Mouse (Mus musculus): ENCODE data around the gene Stbd1. TPM values are rescaled to one million over a fixed set of nuclear protein-coding genes. Genes with fewer than 3 reads are reported as not detected.

Gene Stbd1
- total RNA-seq (2021): 10 to 100 TPM; 16.8 to 18.6 TPM
- long read RNA-seq, experiment 1, transcript Stbd1-201 (2 exons, 1,985 nt): major isoform, 50 of 64 reads
- long read RNA-seq, experiment 1, partial matches to known transcripts: 0 of 64 reads
- long read RNA-seq, experiment 1, other reads (novel, unspliced or antisense): 14 of 64 reads
- long read RNA-seq, experiment 2, transcript Stbd1-201 (2 exons, 1,985 nt): major isoform, 10 of 19 reads
- long read RNA-seq, experiment 2, partial matches to known transcripts: 8 of 19 reads
- long read RNA-seq, experiment 2, other reads (novel, unspliced or antisense): 1 of 19 reads

DNA sequence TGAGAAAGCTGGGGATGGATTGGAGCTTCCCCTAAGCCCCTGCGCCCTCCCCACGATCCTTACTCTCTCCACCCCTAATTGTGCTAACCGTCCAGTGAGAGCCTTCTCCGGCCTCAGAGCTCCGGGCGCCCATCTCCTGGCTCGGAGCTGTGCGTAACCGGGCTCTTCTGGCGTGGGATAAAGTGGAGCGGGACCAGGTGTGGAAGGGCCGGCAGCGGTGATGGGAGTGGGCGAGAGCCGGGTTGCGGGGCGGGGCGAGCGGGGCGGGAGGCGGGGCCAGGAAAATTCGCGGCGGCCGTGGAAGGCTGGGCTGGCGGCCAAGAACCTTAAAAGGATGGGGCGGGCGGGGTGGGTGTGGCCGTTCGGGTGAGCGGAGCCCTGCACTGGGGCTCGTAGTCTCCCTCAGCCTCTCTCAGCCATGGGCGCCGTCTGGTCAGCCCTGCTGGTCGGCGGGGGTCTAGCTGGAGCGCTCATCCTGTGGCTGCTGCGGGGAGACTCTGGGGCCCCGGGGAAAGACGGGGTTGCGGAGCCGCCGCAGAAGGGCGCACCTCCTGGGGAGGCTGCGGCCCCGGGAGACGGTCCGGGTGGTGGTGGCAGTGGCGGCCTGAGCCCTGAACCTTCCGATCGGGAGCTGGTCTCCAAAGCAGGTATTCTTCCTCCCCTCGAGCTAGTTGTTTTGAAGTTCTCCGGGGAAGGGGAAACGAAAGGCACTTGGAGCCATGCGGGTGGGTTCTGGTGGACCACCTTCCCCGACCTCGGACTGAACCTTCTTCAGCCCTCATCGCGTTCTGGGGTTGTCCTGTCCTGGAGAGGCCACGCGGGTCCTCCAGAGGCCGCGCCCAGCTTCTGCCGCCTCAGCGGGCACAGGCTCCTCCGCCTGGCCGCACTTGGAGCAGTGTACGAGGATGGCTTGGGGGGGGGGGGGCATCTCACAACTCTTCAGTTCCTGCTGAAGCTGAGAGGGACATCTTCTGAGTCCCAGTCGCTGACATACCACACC lies at the start of gene Stbd1:
TSS of gene Stbd1 (plus strand) at position 351 of the 1,000 bp plus-strand sequence.
- DNase-seq: peak; percentile 82

DNA sequence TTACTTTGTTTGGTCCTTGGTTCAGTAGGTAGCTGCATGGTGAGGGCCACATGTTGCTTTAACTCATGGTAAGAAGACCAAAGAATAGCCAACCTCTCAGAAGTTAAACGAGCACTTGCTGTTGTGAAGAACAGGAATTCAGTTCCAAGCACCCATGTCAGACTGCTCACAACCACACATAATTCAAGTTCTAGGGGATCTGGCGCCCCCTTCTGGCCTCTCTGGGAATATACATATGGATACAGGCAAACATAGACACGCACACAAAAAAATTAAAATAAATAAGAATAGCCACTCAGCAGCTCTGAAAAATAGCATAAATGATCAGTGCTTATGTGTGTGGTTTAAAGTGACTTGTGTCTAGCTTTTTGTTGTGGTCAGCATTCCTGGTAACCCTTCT lies 48.9 kb upstream of the Stbd1 start:
- DNase-seq: no peak

DNA sequence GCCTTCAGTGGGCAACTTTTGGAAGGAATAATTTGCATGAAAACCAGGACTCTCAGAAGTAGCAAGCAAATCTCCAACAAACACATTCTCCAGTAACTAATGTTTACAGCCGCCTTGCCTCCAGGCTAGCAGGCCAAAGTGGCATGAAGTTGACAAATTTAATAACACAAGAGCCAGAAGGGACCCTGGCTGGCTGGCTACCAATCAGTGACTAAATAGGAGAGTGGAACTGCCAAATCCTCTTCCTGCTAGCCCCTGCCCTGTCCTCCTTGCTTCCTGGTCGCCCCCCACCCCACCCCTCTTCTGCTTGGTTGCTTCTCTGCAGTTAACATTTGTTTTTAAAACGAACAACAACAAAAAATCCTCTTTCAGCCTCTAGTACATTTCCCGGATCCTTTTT lies 48.4 kb upstream of the Stbd1 start:
- DNase-seq: no peak

DNA sequence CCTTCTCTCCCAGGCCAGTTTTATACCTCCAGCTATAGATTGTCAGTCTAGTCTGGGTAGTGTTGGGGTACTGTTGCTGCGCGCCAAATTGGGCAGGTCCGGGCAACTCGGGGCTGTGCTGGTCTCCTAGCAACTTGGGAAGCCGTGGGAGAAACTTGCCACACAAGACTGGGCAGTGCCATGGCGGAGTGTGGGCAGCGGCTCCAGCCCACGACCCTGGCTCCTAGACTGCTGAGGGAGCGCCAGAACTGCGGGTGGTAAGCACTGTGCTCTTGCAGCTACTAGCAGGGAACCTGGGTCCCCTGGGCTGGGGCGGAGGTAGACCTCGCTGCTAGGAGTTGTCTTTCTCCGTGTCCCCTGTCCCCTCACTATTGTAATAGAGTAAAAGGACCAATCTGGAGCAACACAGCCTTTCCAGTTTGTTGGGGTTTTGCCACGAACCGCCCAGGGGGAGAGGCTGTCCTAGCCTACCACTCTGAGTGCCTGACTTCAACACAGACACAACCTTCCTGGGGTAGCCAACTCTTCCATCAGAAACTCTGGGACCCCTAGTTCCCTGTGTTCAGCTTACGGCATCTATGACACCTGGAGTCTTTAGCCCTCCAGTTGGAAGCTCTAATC lies 47.8 kb upstream of the Stbd1 start, which contains the start of gene Fam47e:
TSS of gene Fam47e (plus strand) at position 179 of the 621 bp plus-strand sequence.
- no peak for DNase-seq

DNA sequence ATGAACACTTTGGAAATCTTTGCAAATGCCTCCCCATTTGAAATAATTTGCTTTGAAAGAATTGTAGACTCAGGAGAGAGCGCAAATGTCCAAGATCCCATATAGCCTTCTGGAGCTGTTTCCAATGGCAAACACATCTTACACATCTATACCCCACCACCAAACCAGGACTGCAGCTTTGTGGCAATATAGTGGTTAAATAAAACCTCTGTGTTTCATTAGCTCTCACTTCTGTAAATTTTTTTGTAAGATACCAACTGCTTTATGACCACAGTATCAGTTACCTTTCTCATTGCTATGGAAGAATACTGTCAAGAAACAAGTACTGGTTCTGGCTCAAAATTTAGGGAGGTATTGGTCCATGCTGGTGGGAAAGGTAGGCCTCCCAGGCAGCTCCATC lies 46.9 kb upstream of the Stbd1 start:
- no peak for DNase-seq

DNA sequence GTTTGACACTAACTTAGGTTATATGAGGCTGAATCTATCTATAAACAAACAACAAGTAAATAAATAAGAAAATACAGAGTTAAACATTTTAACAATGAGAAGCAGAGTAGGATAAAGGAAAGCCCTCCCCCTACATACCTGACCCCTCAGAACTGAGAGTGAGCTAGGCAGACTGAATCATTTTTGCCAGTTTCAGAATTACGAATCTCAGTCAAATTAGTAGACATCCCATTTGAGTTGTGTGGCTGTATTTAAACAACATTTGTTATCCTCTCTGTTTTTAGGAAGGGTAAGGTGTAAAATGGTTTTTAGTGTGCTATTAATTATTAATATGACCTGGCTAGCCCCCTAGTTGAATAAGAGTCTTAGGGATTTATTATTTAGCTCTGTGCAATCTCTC lies 45.3 kb upstream of the Stbd1 start:
- no peak for DNase-seq

DNA sequence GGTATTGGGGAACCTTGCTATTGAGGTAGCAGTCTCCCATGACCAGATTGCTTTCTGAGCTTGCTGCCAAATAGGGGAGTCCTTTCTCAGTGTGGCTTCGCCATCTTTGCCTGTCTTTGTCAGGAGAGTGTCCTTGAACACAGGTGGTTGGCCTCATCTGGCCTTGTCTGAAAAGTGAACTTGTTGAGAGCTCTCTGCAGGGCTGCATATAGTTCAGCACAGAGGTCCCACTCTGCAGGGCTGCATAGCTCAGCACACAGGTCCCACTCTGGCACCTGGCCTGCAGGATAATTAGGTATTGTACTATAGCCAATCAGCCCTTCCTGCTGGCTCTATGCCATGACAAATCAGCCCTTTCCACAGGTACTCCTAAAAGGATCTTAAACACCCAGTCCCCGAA lies 42.6 kb upstream of the Stbd1 start:
- DNase-seq: no peak

DNA sequence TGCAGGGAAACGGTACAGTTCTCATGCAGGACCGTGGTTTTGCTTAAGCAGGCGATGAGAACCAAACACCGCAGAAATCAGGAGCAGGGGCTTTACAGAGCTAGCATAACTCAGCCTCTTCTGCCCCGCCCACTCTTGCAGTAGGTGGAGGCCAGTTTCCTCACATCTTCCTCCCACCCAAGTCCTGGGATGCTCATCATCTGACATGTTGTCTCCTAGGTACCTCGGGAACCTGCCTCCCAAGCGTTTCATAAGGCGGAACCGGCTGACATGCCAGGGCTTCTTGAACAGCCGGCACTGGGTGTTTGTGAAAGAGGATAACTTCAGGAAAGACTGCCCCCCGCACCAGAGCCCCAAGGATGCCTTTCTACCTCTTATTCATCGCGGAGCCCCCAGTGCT lies 40.8 kb upstream of the Stbd1 start:
- DNase-seq: no peak

DNA sequence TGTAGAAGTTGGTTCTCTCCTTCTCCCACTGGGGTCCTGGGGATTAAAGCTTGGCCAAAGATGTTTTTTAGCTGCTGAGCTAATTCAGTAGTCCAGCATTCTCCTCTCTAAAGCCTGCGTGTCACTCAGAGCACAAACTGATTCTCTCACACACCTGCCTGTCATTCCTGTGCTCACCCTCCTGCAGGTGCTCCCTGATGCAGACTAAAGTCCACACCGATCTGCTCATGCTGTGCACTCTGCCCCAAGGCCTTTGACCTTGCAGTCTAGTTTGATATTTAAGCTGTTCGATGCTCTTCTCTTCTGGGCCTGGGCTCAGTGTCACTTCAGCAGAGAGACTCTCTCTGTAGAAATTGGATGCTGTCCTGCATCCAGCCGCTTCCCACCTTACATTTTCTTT lies 31.6 kb upstream of the Stbd1 start:
- DNase-seq: no peak

DNA sequence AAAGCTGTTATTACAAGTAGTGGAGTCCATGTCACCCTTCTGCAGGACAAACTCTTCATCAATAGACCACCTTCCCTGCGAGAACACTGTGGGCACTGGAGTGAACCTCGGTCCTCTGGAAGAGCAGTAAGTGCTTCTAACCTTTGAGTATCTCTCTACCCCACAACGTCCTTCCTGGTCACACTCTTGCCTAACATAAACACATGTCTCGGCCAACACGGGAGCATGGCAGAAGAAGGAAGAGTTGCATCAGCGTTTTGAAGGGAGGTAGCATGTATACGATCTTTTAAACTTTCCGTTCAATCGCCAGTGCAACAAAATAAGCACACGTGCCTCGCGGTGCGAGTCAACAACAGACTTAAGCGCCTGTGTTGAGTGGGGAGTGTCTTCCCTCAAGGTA lies 23.3 kb upstream of the Stbd1 start:
- no peak for DNase-seq

DNA sequence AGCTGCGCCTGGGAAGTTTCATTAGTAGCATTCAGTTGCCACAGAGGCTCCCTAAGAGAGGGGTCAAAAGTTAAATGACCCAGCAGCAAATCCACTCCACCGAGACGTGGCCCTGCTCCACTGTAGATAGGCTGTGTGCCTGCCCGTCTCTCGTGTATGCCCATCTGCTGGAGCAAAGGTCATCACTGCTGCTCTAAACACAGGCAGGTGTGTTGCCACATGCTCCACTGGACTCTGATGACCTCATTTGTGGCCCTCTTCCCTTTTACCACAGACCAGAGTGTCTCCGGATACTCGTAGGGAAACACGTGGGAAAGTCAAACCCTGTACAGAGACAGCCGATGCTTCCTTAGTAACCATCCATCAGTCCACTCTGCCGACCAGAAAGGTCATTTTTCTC lies 16.9 kb upstream of the Stbd1 start:
- no peak for DNase-seq

DNA sequence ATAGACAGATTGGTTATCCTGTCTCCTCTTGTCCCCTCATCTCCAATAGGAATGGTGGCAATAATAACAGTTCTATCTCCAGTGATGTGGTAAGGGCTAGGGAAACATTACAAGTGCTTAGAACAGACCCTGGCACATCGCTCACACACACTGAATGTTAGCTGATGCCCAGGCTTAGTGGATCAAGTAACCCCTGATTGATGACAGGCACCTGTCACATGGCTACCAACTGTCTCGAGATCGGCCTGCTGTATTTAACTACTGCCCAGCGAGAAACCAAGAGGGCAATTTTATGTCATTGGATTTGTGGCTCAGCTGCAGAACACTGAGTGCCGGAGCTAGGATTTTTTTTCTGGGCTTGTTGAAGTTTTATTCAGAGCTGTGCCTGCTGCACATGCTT lies 7.8 kb upstream of the Stbd1 start:
- DNase-seq: no peak

DNA sequence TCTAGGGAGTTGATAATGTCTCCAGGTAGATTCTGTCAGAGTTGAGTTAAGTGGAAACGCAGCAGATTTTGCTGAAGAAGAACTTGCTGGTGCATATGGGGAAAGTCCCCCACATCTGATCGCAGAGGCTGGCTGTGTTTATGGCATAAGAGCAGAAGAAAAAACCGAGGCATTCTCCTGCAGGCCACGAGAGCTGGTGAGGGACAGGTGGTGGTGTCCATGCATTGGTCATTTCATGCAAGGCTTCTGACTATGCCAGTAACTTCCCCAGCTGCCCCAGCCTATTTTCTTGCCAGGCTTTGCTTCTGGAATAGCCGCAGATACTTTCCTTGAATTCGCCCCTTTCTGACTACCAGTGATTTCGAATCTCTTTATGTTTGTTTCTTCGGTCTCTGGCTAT lies 6.0 kb upstream of the Stbd1 start:
- no peak for DNase-seq

DNA sequence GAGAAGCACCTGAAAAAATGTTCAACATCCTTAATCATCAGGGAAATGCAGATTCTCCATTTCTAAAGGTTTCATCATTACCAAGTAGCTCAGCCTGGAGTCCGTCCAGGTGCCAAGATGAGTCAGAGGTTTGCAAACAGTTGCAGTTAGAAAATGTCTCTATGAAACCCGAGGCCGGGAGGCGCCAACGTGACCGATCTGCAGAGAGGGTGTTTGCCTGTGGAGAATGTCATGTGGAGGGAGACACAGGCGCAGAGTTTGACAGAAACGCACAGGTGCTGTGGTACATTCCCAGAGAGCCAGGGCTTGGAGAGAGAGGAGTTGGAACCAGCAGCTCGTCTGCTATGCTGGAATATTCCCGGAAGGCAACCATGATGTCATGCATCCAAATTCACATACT lies 3.8 kb upstream of the Stbd1 start:
- peak; percentile 67 for DNase-seq

DNA sequence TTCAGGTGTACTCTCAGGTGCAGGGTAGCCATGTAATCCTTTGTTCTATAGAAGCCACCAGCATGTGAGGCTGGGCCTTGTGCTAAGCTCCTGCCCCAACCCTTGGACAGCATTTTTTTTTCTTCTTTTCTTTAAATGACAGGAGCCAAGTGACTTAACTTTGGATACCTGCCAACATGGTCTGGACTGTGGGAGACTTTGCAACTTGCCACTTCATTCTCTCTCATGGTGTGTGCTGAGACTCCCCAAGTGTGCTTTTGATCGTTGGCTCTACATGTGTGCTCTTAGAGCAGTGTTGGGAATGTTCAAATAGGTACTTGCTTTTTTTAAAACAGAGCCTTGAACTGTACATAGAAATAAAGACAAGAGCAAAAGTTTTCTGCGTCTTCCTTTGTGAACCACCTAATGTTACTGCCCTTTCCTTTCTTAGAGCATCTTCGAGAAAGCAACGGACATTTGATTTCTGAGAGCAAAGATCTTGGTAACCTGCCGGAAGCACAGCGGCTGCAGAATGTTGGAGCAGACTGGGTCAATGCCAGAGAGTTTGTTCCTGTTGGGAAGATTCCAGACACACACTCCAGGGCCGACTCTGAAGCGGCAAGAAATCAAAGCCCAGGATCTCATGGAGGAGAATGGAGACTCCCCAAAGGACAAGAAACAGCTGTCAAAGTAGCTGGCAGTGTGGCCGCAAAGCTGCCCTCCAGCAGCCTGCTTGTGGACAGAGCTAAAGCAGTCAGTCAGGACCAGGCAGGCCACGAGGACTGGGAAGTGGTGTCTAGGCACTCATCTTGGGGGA lies 1.8 kb downstream of the Stbd1 start:
- DNase-seq: peak; percentile 58

DNA sequence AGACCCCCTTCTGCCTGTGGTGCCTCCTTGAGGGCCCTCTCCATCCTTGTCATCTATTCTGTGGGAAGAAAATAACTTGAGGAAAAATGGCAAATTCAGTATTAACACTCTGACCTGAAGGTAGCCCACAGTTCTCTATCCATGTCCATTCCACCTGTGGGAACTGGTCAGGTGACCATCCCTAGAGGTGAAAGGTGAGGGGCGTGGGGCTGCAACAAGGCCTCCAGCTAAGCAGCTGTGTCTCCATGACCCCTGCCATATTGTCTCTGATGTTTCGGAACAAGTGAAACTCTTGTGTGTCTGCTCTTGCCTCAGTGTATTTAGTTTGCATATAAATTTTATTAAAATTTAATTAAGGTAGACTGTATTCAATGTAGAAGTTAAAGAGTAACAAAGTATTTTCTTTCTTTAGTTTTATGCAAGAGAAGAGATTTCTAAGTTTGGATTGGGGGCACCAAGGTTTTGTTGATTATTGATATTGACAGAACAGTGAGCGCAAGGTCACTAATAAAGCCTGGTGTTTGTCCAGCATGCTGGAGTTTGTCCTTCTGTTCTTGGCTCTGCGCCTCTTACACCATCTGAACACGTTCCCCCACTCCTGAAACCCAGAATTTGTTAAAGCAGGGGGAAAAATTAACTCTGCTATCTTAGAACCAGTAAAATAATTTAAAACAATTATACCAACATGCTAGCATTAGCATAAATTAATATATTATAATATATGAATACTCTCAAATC lies 4.8 kb downstream of the Stbd1 start:
- DNase-seq: no peak

DNA sequence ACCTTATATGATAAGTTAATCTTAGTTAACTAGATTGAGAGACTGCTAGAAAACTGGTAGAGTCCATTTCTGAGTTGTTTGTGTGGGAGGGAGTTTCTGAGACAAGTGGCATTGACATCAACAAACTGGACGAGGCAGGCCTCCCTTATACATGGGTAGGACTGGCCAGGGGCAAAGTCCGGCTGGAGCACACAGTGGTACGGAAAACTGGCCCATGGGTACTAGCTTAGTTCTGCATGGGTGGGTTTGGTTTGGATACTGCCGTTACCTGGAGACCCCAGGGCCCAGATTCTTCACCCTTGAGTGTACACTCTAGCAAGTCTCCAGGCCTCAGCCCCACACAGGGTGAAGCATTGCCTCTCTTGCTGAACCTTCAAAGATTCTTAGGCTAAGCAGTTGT lies 9.9 kb downstream of the Stbd1 start:
- DNase-seq: no peak

DNA sequence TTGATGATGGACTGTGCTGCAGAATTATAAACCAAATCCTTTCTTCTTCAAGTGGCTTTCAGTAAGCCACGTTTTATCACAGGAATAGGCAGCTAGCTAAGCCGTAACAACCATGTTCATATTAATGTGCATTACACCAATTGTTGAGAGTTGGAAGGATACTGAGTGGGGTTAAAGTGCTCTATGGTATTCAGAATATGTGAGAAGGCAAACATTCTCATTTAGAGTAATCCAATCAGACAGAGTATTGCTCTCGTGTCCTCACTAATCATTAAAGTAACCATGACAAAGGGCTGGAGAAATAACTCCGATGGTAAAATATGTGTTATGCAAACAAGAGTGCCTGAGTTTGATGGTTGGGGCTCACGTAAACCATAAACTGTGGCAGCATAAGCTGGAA lies 19.0 kb downstream of the Stbd1 start:
- DNase-seq: no peak

DNA sequence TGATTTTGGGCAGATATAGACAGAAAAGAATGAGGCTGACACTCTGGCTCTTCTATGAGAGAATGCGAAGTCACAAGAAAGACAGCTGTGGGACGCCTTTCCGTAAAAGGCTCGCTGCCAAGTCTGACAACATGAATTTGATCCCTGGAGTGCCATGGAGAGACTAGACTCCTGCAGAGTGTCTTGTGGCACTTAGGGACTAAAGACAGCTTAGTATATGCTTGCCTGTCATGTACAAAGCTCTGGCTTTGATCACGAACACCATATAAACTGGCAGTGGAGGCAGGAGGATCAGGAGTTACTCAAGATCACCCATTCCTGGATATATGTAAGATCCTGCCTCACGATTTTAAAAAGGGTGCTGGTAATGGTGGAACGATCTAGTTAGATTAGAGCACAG lies 25.1 kb downstream of the Stbd1 start:
- DNase-seq: peak; percentile 20

DNA sequence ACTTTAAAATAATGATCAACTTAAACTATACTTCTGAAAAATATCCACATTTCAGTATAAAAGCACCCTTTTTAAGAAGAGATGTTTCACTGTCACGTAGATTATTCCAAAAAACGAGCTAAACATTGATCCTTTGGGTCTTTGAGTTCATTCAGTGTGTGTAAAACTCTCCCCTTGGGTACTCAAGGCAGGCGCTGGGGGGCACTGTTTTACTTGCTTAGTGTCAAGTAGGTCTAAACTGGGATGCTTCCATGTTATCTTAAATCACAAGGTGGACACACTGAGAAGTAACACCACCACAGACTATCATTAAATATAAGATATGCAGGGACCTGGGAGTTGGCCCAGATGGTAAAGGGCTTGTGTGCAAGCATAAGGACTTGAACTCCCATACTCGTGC lies 30.7 kb downstream of the Stbd1 start:
- no peak for DNase-seq

DNA sequence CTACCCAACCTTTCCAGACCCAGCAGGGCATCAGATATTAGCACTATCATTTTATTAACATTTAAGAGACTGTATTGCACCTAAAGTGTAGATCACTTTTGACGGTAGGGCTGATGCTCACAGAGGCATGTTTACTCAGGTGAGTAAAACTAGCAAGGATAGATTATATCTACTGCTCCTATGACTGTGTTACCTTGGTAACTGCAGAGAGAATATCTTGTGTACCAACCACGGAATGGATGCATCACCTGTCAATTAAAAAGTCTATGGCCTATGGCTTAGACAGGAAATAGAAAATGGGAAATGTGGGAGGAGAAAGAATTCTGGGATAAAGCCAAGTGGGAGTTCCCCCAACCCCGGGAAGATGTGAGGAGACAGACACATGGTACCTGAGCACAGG lies 32.1 kb downstream of the Stbd1 start:
- no peak for DNase-seq

All from adrenal gland, postnatal 10 days (tissue).